Mouse (Mus musculus) stomach, postnatal 0 days (tissue): Measurements from ENCODE around the gene Aspscr1.

ENCODE experiments used
- CTCF ChIP-seq: IDR thresholded peaks from 2 replicates; pipeline ENCODE4 v1.5.1; 2016; ENCODE audit warnings: antibody characterized with exemption, low read depth, mild to moderate bottlenecking, moderate library complexity
- EP300 ChIP-seq: optimal IDR thresholded peaks from 2 replicates; pipeline ENCODE3; 2016; ENCODE audit warnings: antibody characterized with exemption

GRCm38 (mm10) chr11:120634810-120635209 is 38.0 kb upstream of the Aspscr1 start:
- no peak for TF ChIP-seq CTCF
- no peak for TF ChIP-seq EP300
